Mouse (Mus musculus): ENCODE measurements around the gene Gm28051.

- no peak for TF ChIP-seq CTCF (IDR thresholded peaks at IDR 0.05; ENCODE audit: control insufficient read depth, insufficient read depth, insufficient read length)
- no peak for TF ChIP-seq MYOD1 (IDR thresholded peaks at IDR 0.05; ENCODE audit: control insufficient read depth, insufficient read length, low read depth)
- TF ChIP-seq MAX (IDR thresholded peaks at IDR 0.05), result no peak
- no peak for TF ChIP-seq USF1 (IDR thresholded peaks at IDR 0.05; ENCODE audit: low read depth)
Measured at GRCm38 (mm10) chr12:102785593-102785985, 28.0 kb upstream of the Gm28051 start.

Data from C2C12 (cell line).